Mouse (Mus musculus) olfactory bulb, adult 2 months (tissue): Measurements from ENCODE around the gene Lnx1.

Source experiments
- CTCF ChIP-seq: fragments of 200-500 bp; IDR thresholded peaks from 2 replicates; pipeline ENCODE4 v1.5.1; 2012; ENCODE audit warnings: low read depth, mild to moderate bottlenecking, low read length, moderate library complexity; ENCODE audit not compliant: insufficient read depth
- POLR2A ChIP-seq: fragments of 200-500 bp; IDR thresholded peaks from 2 replicates; pipeline ENCODE4 v1.6.1; 2012; ENCODE audit warnings: mild to moderate bottlenecking, low read depth, low read length, moderate library complexity; ENCODE audit not compliant: insufficient read depth

GRCm38 (mm10) chr5:74750501-74750900 lies 47.8 kb upstream of the Lnx1 start:
- TF ChIP-seq POLR2A (no peak), CTCF (no peak)
